In genomic region chr19:46646041-46646481, GRCm38 (mm10) we compare ENCODE assay signal across 10 mouse cellular contexts. TPM values are rescaled to one million over a fixed set of nuclear protein-coding genes. Genes with fewer than 3 reads are reported as not detected.
DNase-seq lines count a peak whose midpoint lies in the region; ATAC-seq lines count a peak whose summit lies in the region.
"Had no signal": no experiment of that assay in that cellular context is flagged by ENCODE, and none has a peak within 500 bp of the region (broad histone marks: within the 10 kb centered on the region; RNA-seq: fewer than 3 reads in every experiment).

No protein-coding gene starts in this region.

- H3K4me3 ChIP-seq in embryonic facial prominence, embryonic 14.5 days (ENCODE audit: low read depth, low read length) = no peak overlapping the region
- H3K4me3 ChIP-seq in limb, embryonic 13.5 days = no peak overlapping the region

- H3K4me1 ChIP-seq in embryonic facial prominence, embryonic 14.5 days (ENCODE audit: control insufficient read depth, insufficient read depth, low read length) = peaks cover 66% of the 10 kb centered on the region
- H3K4me1 ChIP-seq in limb, embryonic 13.5 days = peaks cover 74% of the 10 kb centered on the region

- 0 out of 2 replicates have a peak, but pooled peaks cover 11% of the 10 kb centered on the region for H3K36me3 ChIP-seq in embryonic facial prominence, embryonic 14.5 days (ENCODE audit: control insufficient read depth, insufficient read depth, low read length)
- peaks cover 46% of the 10 kb centered on the region for H3K36me3 ChIP-seq in limb, embryonic 13.5 days

- no peak overlapping the region for H3K9ac ChIP-seq in embryonic facial prominence, embryonic 14.5 days (ENCODE audit: low read depth, low read length)
- H3K9ac ChIP-seq in limb, embryonic 13.5 days = no peak overlapping the region

- H3K27ac ChIP-seq in embryonic facial prominence, embryonic 14.5 days (replicated peaks; ENCODE audit: low read depth, low read length) = peak overlapping the region; percentile 80
- peak overlapping the region; percentile 76; the same call in 1 of the 2 replicates for H3K27ac ChIP-seq in limb, embryonic 13.5 days

- no peaks in the 10 kb centered on the region for H3K27me3 ChIP-seq in embryonic facial prominence, embryonic 14.5 days (replicated peaks; ENCODE audit: control insufficient read depth, insufficient read depth, low read length)
- H3K27me3 ChIP-seq in limb, embryonic 13.5 days = no peaks in the 10 kb centered on the region

- WGBS in embryonic facial prominence, embryonic 14.5 days = 58% methylated on average over 12 of the region's 12 CpGs
- whole genome bisulfite sequencing in limb, embryonic 13.5 days = 73% methylated on average over 12 of the region's 12 CpGs

- peak; percentile 65 for DNase-seq in adrenal gland, adult 2 months
- DNase-seq in adrenal gland, postnatal 4 days (ENCODE audit: low spot score in 2 of 2) = no peak
- DNase-seq in kidney, adult 11 months = peak; percentile 87
- no peak for DNase-seq in kidney, postnatal 4 days
- no peak for DNase-seq in embryonic facial prominence, embryonic 14.5 days (ENCODE audit: low spot score)
- DNase-seq in urinary bladder, postnatal 25 days (ENCODE audit: low spot score) = no peak
- DNase-seq: cerebellum, postnatal 36 days; lung, postnatal 10 days had no signal

- no peak overlapping the region for H3K4me2 ChIP-seq in embryonic facial prominence, embryonic 14.5 days (ENCODE audit: low read depth, low read length)
- H3K4me2 ChIP-seq in limb, embryonic 13.5 days (replicated peaks) = no peak overlapping the region

- no peak for ATAC-seq in embryonic facial prominence, embryonic 14.5 days (ENCODE audit: low read depth)
- no peak for ATAC-seq in limb, embryonic 13.5 days (ENCODE audit: low FRiP score, low read depth)
- ATAC-seq in erythroblast, adult 5-6 weeks (replicated peaks; ENCODE audit: low FRiP score, poor library complexity, severe bottlenecking) = no peak

- no peaks in the 10 kb centered on the region for H3K9me3 ChIP-seq in embryonic facial prominence, embryonic 14.5 days (ENCODE audit: control insufficient read depth, low read length)
- H3K9me3 ChIP-seq in limb, embryonic 13.5 days = no peaks in the 10 kb centered on the region

RNA-seq across cellular contexts. Expression of gene Cyp17a1, which starts 26.9 kb away (rescaled TPM):
- total RNA-seq in adrenal gland, adult 2 months (2021) = 1 to 10 TPM; 1.7 to 3.0 TPM
- 0.18 and 0.19 TPM in 2 replicates for polyA plus RNA-seq in adrenal gland, adult 2 months (2012; rRNA removed)
- total RNA-seq in adrenal gland, postnatal 4 days (2021) = 1 to 10 TPM; 1.1 to 1.4 TPM
- polyA plus RNA-seq in embryonic facial prominence, embryonic 14.5 days (2014; fragmentation: Nextera tagmentation; extraction: Ambion mirVana) = 0.33 and 0.87 TPM in 2 replicates
- polyA plus RNA-seq in limb, embryonic 13.5 days (2015; fragmentation: Nextera tagmentation; extraction: Ambion mirVana) = 0.05 TPM in 1 of 2 replicates, not detected in the other
- not detected in 2 replicates for total RNA-seq in erythroblast, adult 5-6 weeks (2015; ENCODE audit: low replicate concordance)
- total RNA-seq in erythroblast, adult 5-6 weeks (2017; ENCODE audit: low replicate concordance) = not detected in 2 replicates

RNA-seq across cellular contexts. Expression of gene Borcs7, which starts 43.6 kb away (rescaled TPM):
- total RNA-seq in adrenal gland, adult 2 months (2021) = 10 to 100 TPM; 13.5 to 14.5 TPM
- 2.3 and 2.9 TPM in 2 replicates for polyA plus RNA-seq in adrenal gland, adult 2 months (2012; rRNA removed)
- total RNA-seq in adrenal gland, postnatal 4 days (2021) = 10 to 100 TPM; 16.2 to 20.9 TPM
- 13.9 and 14.3 TPM in 2 replicates for polyA plus RNA-seq in embryonic facial prominence, embryonic 14.5 days (2014; fragmentation: Nextera tagmentation; extraction: Ambion mirVana)
- polyA plus RNA-seq in limb, embryonic 13.5 days (2015; fragmentation: Nextera tagmentation; extraction: Ambion mirVana) = 15.7 and 18.1 TPM in 2 replicates
- 0.63 TPM in 1 of 2 replicates, not detected in the other for total RNA-seq in erythroblast, adult 5-6 weeks (2015; ENCODE audit: low replicate concordance)
- total RNA-seq in erythroblast, adult 5-6 weeks (2017; ENCODE audit: low replicate concordance) = 0.28 and 0.85 TPM in 2 replicates

RNA-seq across cellular contexts. Expression of gene Wbp1l, which starts 47.2 kb away (rescaled TPM):
- 100 to 1,000 TPM; 136 to 156 TPM for total RNA-seq in adrenal gland, adult 2 months (2021)
- polyA plus RNA-seq in adrenal gland, adult 2 months (2012; rRNA removed) = 128 and 159 TPM in 2 replicates
- 100 to 1,000 TPM; 180 to 182 TPM for total RNA-seq in adrenal gland, postnatal 4 days (2021)
- 37.7 and 42.6 TPM in 2 replicates for polyA plus RNA-seq in embryonic facial prominence, embryonic 14.5 days (2014; fragmentation: Nextera tagmentation; extraction: Ambion mirVana)
- 47.7 and 49.9 TPM in 2 replicates for polyA plus RNA-seq in limb, embryonic 13.5 days (2015; fragmentation: Nextera tagmentation; extraction: Ambion mirVana)
- 5.2 and 7.9 TPM in 2 replicates for total RNA-seq in erythroblast, adult 5-6 weeks (2015; ENCODE audit: low replicate concordance)
- total RNA-seq in erythroblast, adult 5-6 weeks (2017; ENCODE audit: low replicate concordance) = 8.2 and 9.8 TPM in 2 replicates

Comparison
In these comparisons a context has a peak if more than half of its experiments do, and no peak if none do; other contexts are left out.
1. DNase-seq: peak in adrenal gland, adult 2 months (single experiment) and kidney, adult 11 months (single experiment); none in adrenal gland, postnatal 4 days (0 of 2), kidney, postnatal 4 days (0 of 2), embryonic facial prominence, embryonic 14.5 days (single experiment) and urinary bladder, postnatal 25 days (single experiment).
2. RNA of gene Borcs7, which starts 43.6 kb away (total RNA-seq): 16.2 to 20.9 TPM in adrenal gland, postnatal 4 days and 13.5 to 14.5 TPM in adrenal gland, adult 2 months; 0.28 to 0.85 TPM in erythroblast, adult 5-6 weeks; every median in the first group is over 4 times any median in the second.
3. RNA of gene Wbp1l, which starts 47.2 kb away (total RNA-seq): 180 to 182 TPM in adrenal gland, postnatal 4 days and 136 to 156 TPM in adrenal gland, adult 2 months; 5.2 to 9.8 TPM in erythroblast, adult 5-6 weeks; every median in the first group is over 10 times any median in the second.